8 mouse cellular contexts compared by ENCODE assay signal in the genomic region with DNA sequence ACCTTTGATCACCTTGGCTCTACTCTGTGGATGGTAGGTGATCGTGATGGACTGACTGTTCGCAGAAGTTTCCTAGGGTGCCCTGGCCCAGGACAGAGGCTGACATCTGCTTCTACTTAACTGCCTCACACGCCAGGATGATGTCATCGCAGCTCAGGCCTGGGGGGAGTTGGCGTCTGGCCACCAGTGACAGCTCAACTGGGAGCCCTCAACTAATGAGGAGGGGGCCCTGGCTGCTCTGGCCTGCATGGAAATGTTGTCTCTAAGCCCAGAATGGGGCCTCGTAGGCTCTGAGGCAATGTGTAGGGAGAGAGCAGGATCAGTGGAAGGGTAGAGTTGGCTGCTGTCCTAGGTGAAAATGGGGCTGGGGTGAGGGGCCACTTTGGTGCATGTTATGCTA.
A peak's percentile ranks its signal among the peaks of the same experiment; 100 is the strongest.
DNase-seq lines count a peak whose midpoint lies in the region; ATAC-seq and TF ChIP-seq lines count a peak whose summit lies in the region.
"Had no signal": no experiment of that assay in that cellular context is flagged by ENCODE, and none has a peak within 500 bp of the region (broad histone marks: within the 10 kb centered on the region; RNA-seq: fewer than 3 reads in every experiment).

No protein-coding gene starts in this region.

- no peaks in the 10 kb centered on the region for H3K27me3 ChIP-seq in midbrain, postnatal 0 days (ENCODE audit: insufficient read depth, low read length)
- H3K27me3 ChIP-seq in midbrain, embryonic 15.5 days (replicated peaks), result no peaks in the 10 kb centered on the region
- no peaks in the 10 kb centered on the region for H3K27me3 ChIP-seq in embryonic facial prominence, embryonic 11.5 days (ENCODE audit: control insufficient read depth, insufficient read depth, low read length)
- H3K27me3 ChIP-seq: liver, embryonic 13.5 days had no signal

- TF ChIP-seq CTCF in midbrain, postnatal 0 days (IDR thresholded peaks at IDR 0.05), result no peak

- H3K36me3 ChIP-seq in midbrain, postnatal 0 days (ENCODE audit: insufficient read depth, low read length), result no peaks in the 10 kb centered on the region
- no peaks in the 10 kb centered on the region for H3K36me3 ChIP-seq in midbrain, embryonic 15.5 days (replicated peaks)
- no peaks in the 10 kb centered on the region for H3K36me3 ChIP-seq in embryonic facial prominence, embryonic 11.5 days (replicated peaks; ENCODE audit: control insufficient read depth, insufficient read depth, low read depth, low read length)
- H3K36me3 ChIP-seq: liver, embryonic 13.5 days had no signal

- no peaks in the 10 kb centered on the region for H3K4me1 ChIP-seq in midbrain, postnatal 0 days (ENCODE audit: insufficient read depth, low read length)
- no peaks in the 10 kb centered on the region for H3K4me1 ChIP-seq in midbrain, embryonic 15.5 days
- H3K4me1 ChIP-seq in embryonic facial prominence, embryonic 11.5 days (ENCODE audit: control insufficient read depth, insufficient read depth, low read length), result peaks cover 3% of the 10 kb centered on the region; the same call in 1 of the 2 replicates
- H3K4me1 ChIP-seq: liver, embryonic 13.5 days had no signal

- WGBS in midbrain, postnatal 0 days, result 62% methylated on average over 6 of the region's 6 CpGs
- WGBS in midbrain, embryonic 15.5 days, result 70% methylated on average over 6 of the region's 6 CpGs
- WGBS in embryonic facial prominence, embryonic 11.5 days, result 21% methylated on average over 6 of the region's 6 CpGs

- intact Hi-C loops in heart, postnatal 10 days (cut with DNase I), result no loop called here

- DNase-seq in midbrain, postnatal 0 days (ENCODE audit: low spot score), result peak; percentile 5
- peak; percentile 77 for DNase-seq in embryonic facial prominence, embryonic 11.5 days (ENCODE audit: low spot score)
- peak; percentile 71 to 77 for DNase-seq in heart, postnatal 10 days
- peak; percentile 44 for DNase-seq in skeletal muscle tissue, adult 2 months (ENCODE audit: low read depth, low spot score)
- DNase-seq in cerebellum, adult 9-11 months, result no peak
- DNase-seq in right cerebral cortex, adult 18-20 months, result no peak
- DNase-seq: liver, embryonic 13.5 days had no signal

- no peaks in the 10 kb centered on the region for H3K9me3 ChIP-seq in midbrain, postnatal 0 days (ENCODE audit: low read length)
- H3K9me3 ChIP-seq in midbrain, embryonic 15.5 days, result no peaks in the 10 kb centered on the region
- no peaks in the 10 kb centered on the region for H3K9me3 ChIP-seq in embryonic facial prominence, embryonic 11.5 days (replicated peaks; ENCODE audit: control insufficient read depth, low read length)
- H3K9me3 ChIP-seq: liver, embryonic 13.5 days had no signal

- no peak overlapping the region for H3K9ac ChIP-seq in midbrain, postnatal 0 days (replicated peaks; ENCODE audit: low read length, poor library complexity, severe bottlenecking)
- no peak overlapping the region for H3K9ac ChIP-seq in midbrain, embryonic 15.5 days
- no peak overlapping the region for H3K9ac ChIP-seq in embryonic facial prominence, embryonic 11.5 days (replicated peaks; ENCODE audit: low read length)
- H3K9ac ChIP-seq: liver, embryonic 13.5 days had no signal

- H3K4me3 ChIP-seq in midbrain, postnatal 0 days (ENCODE audit: low read depth, low read length), result no peak overlapping the region
- no peak overlapping the region for H3K4me3 ChIP-seq in midbrain, embryonic 15.5 days
- no peak overlapping the region for H3K4me3 ChIP-seq in embryonic facial prominence, embryonic 11.5 days (ENCODE audit: low read depth, low read length)
- H3K4me3 ChIP-seq: liver, embryonic 13.5 days had no signal

- ATAC-seq in midbrain, postnatal 0 days (ENCODE audit: low FRiP score), result no peak
- no peak for ATAC-seq in midbrain, embryonic 15.5 days (replicated peaks)
- ATAC-seq in embryonic facial prominence, embryonic 11.5 days (replicated peaks; ENCODE audit: insufficient number of reproducible peaks, low FRiP score, low TSS enrichment, low read depth), result no peak; the same call in 1 of the 2 replicates

- H3K4me2 ChIP-seq in midbrain, postnatal 0 days (ENCODE audit: low read depth, low read length, poor library complexity, severe bottlenecking), result no peak overlapping the region
- no peak overlapping the region for H3K4me2 ChIP-seq in midbrain, embryonic 15.5 days
- no peak overlapping the region for H3K4me2 ChIP-seq in embryonic facial prominence, embryonic 11.5 days (ENCODE audit: low read depth, low read length)
- H3K4me2 ChIP-seq: liver, embryonic 13.5 days had no signal

- H3K27ac ChIP-seq in midbrain, postnatal 0 days (ENCODE audit: low read depth, low read length), result no peak overlapping the region
- no peak overlapping the region for H3K27ac ChIP-seq in midbrain, embryonic 15.5 days
- H3K27ac ChIP-seq in embryonic facial prominence, embryonic 11.5 days (replicated peaks; ENCODE audit: low read depth, low read length), result no peak overlapping the region
- H3K27ac ChIP-seq: liver, embryonic 13.5 days had no signal

Comparison
In these comparisons a context has a peak if more than half of its experiments do, and no peak if none do; other contexts are left out.
1. DNase-seq: peak in midbrain, postnatal 0 days (single experiment), embryonic facial prominence, embryonic 11.5 days (single experiment), heart, postnatal 10 days (2 of 2) and skeletal muscle tissue, adult 2 months (single experiment); none in cerebellum, adult 9-11 months (single experiment) and right cerebral cortex, adult 18-20 months (single experiment).